Mouse (Mus musculus) MEL (cell line): ENCODE measurements at regions not wholly inside any gene's neighbourhood (a gene's known extent, or its start where the extent isn't known, plus 50 kb on each side); places are given as distances from the start of the nearest gene placed in this dataset.

Experiments used
- DNase-seq: peaks from one replicate; pipeline ENCODE4 v3.0.0; 2011; ENCODE audit warnings: low read depth, low spot score
- H3K27ac ChIP-seq: 2 replicates; pipeline ENCODE4 v1.5.1; 2012; ENCODE audit warnings: low read depth, mild to moderate bottlenecking, control low read depth, low read length, moderate library complexity; ENCODE audit not compliant: control insufficient read depth
- H3K27me3 ChIP-seq, 2 experiments: fragments of 150-350 bp in 1 of 2; sonication (generic) in 1 of 2; 2 replicates each; pipeline ENCODE4 v1.6.1; 2012; ENCODE audit warnings: low read length in 2 of 2, mild to moderate bottlenecking in 2 of 2, improper control_type of control experiment in 1 of 2, moderate library complexity in 1 of 2; ENCODE audit not compliant: insufficient read depth in 2 of 2, control insufficient read depth in 1 of 2
- H3K36me3 ChIP-seq, 2 experiments: 2 replicates each; pipeline ENCODE4 v1.6.1; 2012 to 2014; ENCODE audit warnings: low read length in 2 of 2, improper control_type of control experiment in 1 of 2, inconsistent platforms in 1 of 2, mild to moderate bottlenecking in 1 of 2; ENCODE audit not compliant: insufficient read depth in 2 of 2, control insufficient read depth in 1 of 2
- H3K4me1 ChIP-seq, 2 experiments: fragments of 150-350 bp in 1 of 2; sonication (generic) in 1 of 2; 2 replicates each; pipeline ENCODE4 v1.6.1; 2012; ENCODE audit warnings: low read length in 2 of 2, improper control_type of control experiment in 1 of 2, mild to moderate bottlenecking in 1 of 2; ENCODE audit not compliant: insufficient read depth in 2 of 2, control insufficient read depth in 1 of 2
- H3K4me3 ChIP-seq, 2 experiments: fragments of 150-350 bp in 1 of 2; sonication (generic) in 1 of 2; 2 replicates each; pipeline ENCODE4 v1.5.1; 2012; ENCODE audit warnings: low read depth in 2 of 2, low read length in 2 of 2, mild to moderate bottlenecking in 2 of 2, moderate library complexity in 2 of 2, control low read depth in 1 of 2, improper control_type of control experiment in 1 of 2; ENCODE audit not compliant: control insufficient read depth in 1 of 2, insufficient read depth in 1 of 2
- H3K79me2 ChIP-seq: 2 replicates; pipeline ENCODE4 v1.6.1; 2012; ENCODE audit warnings: mild to moderate bottlenecking, low read length, moderate library complexity; ENCODE audit not compliant: control insufficient read depth, poor library complexity, insufficient read depth
- H3K9ac ChIP-seq: 2 replicates; pipeline ENCODE4 v1.6.1; 2012; ENCODE audit warnings: low read depth, mild to moderate bottlenecking, control low read depth, low read length, moderate library complexity; ENCODE audit not compliant: control insufficient read depth, poor library complexity, severe bottlenecking
- H3K9me3 ChIP-seq: fragments of 150-350 bp; sonication (generic); replicated peaks from 2 replicates; pipeline ENCODE4 v1.6.1; 2012; ENCODE audit warnings: mild to moderate bottlenecking, low read length, improper control_type of control experiment, moderate library complexity; ENCODE audit not compliant: insufficient read depth
- CHD1 ChIP-seq: IDR thresholded peaks from 2 replicates; pipeline ENCODE4 v1.6.1; 2012; ENCODE audit warnings: low read depth, mild to moderate bottlenecking, inconsistent platforms, low read length, improper control_type of control experiment
- CTCF ChIP-seq, 3 experiments: IDR thresholded peaks in 2 of 3; conservative IDR thresholded peaks in 1 of 3; 2 replicates each; pipeline ENCODE4 v1.5.1; 2011 to 2012; ENCODE audit warnings: low read length in 3 of 3, low read depth in 2 of 3, mild to moderate bottlenecking in 2 of 3, improper control_type of control experiment in 1 of 3, inconsistent platforms in 1 of 3, mixed read lengths in 1 of 3, moderate library complexity in 1 of 3; ENCODE audit not compliant: control insufficient read depth in 1 of 3, insufficient read depth in 1 of 3, poor library complexity in 1 of 3, severe bottlenecking in 1 of 3
- EP300 ChIP-seq, 2 experiments: IDR thresholded peaks; 2 replicates each; pipeline ENCODE4 v1.6.1; 2011; ENCODE audit warnings: improper control_type of control experiment in 2 of 2, low read length in 2 of 2, low read depth in 1 of 2, mild to moderate bottlenecking in 1 of 2
- ETS1 ChIP-seq: IDR thresholded peaks from 2 replicates; pipeline ENCODE4 v1.6.1; 2012; ENCODE audit warnings: low read depth, mild to moderate bottlenecking, inconsistent platforms, low read length, improper control_type of control experiment, moderate library complexity
- GATA1 ChIP-seq: IDR thresholded peaks from 2 replicates; pipeline ENCODE4 v1.6.1; 2011; ENCODE audit warnings: low read depth, low read length, improper control_type of control experiment
- HCFC1 ChIP-seq: IDR thresholded peaks from 2 replicates; pipeline ENCODE4 v1.6.1; 2012; ENCODE audit warnings: low read depth, mild to moderate bottlenecking, inconsistent platforms, low read length, improper control_type of control experiment, moderate library complexity
- JUND ChIP-seq: IDR thresholded peaks from 2 replicates; pipeline ENCODE4 v1.6.1; 2011; ENCODE audit warnings: low read depth, mild to moderate bottlenecking, improper control_type of control experiment, low read length
- KAT2A ChIP-seq: conservative IDR thresholded peaks from 2 replicates; pipeline ENCODE4 v1.6.1; 2012; ENCODE audit warnings: low read depth, low read length, improper control_type of control experiment, inconsistent platforms
- MAFK ChIP-seq: IDR thresholded peaks from 2 replicates; pipeline ENCODE4 v1.6.1; 2011; ENCODE audit warnings: low read depth, mild to moderate bottlenecking, low read length, improper control_type of control experiment, borderline replicate concordance
- MAX ChIP-seq: IDR thresholded peaks from 2 replicates; pipeline ENCODE4 v1.6.1; 2011; ENCODE audit warnings: low read length, improper control_type of control experiment
- NELFE ChIP-seq: IDR thresholded peaks from 2 replicates; pipeline ENCODE4 v1.6.1; 2011; ENCODE audit warnings: low read depth, low read length, improper control_type of control experiment
- NRF1 ChIP-seq: IDR thresholded peaks from 2 replicates; pipeline ENCODE4 v1.6.1; 2014; ENCODE audit warnings: low read depth, mild to moderate bottlenecking, inconsistent platforms, low read length, improper control_type of control experiment, moderate library complexity; ENCODE audit not compliant: poor library complexity, insufficient read depth, severe bottlenecking
- POLR2A ChIP-seq, 2 experiments: IDR thresholded peaks; 2 replicates each; pipeline ENCODE4 v1.6.1; 2011 to 2012; ENCODE audit warnings: low read length in 2 of 2, mild to moderate bottlenecking in 2 of 2, control low read depth in 1 of 2, improper control_type of control experiment in 1 of 2, low read depth in 1 of 2, moderate library complexity in 1 of 2; ENCODE audit not compliant: control insufficient read depth in 1 of 2, insufficient read depth in 1 of 2, poor library complexity in 1 of 2
- POLR2AphosphoS5 ChIP-seq: IDR thresholded peaks from 2 replicates; pipeline ENCODE4 v1.6.1; 2012; ENCODE audit warnings: low read depth, borderline replicate concordance, mild to moderate bottlenecking, inconsistent platforms, low read length, moderate library complexity, mixed read lengths
- RAD21 ChIP-seq: IDR thresholded peaks from 2 replicates; pipeline ENCODE4 v1.6.1; 2011; ENCODE audit warnings: mild to moderate bottlenecking, low read depth, low read length, improper control_type of control experiment
- RCOR1 ChIP-seq: IDR thresholded peaks from 2 replicates; pipeline ENCODE4 v1.6.1; 2012; ENCODE audit warnings: low read depth, mild to moderate bottlenecking, inconsistent platforms, low read length, improper control_type of control experiment
- SIN3A ChIP-seq: IDR thresholded peaks from 2 replicates; pipeline ENCODE4 v1.6.1; 2012; ENCODE audit warnings: low read length, improper control_type of control experiment, inconsistent platforms
- TAL1 ChIP-seq: IDR thresholded peaks from 2 replicates; pipeline ENCODE4 v1.6.1; 2012; ENCODE audit warnings: mild to moderate bottlenecking, inconsistent platforms, low read length, moderate library complexity, mixed read lengths
- TBP ChIP-seq: IDR thresholded peaks from 2 replicates; pipeline ENCODE4 v1.8.0; 2011; ENCODE audit warnings: low read depth, low read length, improper control_type of control experiment
- TCF12 ChIP-seq: IDR thresholded peaks from 2 replicates; pipeline ENCODE4 v1.6.1; 2014; ENCODE audit warnings: low read depth, mild to moderate bottlenecking, inconsistent platforms, low read length, improper control_type of control experiment, moderate library complexity
- UBTF ChIP-seq: IDR thresholded peaks from 2 replicates; pipeline ENCODE4 v1.6.1; 2012; ENCODE audit warnings: low read depth, mild to moderate bottlenecking, inconsistent platforms, low read length, improper control_type of control experiment, moderate library complexity, borderline replicate concordance; ENCODE audit not compliant: insufficient read depth
- ZMIZ1 ChIP-seq: IDR thresholded peaks from 2 replicates; pipeline ENCODE4 v1.6.1; 2012; ENCODE audit warnings: low read depth, mild to moderate bottlenecking, inconsistent platforms, low read length, improper control_type of control experiment, moderate library complexity
- ZNF384 ChIP-seq: IDR thresholded peaks from 2 replicates; pipeline ENCODE4 v1.6.1; 2012; ENCODE audit warnings: low read depth, mild to moderate bottlenecking, inconsistent platforms, low read length, improper control_type of control experiment

- peaks cover 11 to 25% of the 10 kb centered on the region in 2 experiments for H3K4me1 ChIP-seq
These were observed 91.1 kb upstream of the Bmp2 start for GRCm38 (mm10) chr2:133460814-133461213.

GRCm38 (mm10) chr2:133462378-133462777 lies 89.6 kb upstream of the Bmp2 start:
- DNase-seq = no peak
- Histone ChIP-seq H3K4me3 (no peak overlapping the region), H3K36me3 (peaks cover 0 to 29% of the 10 kb centered on the region in 2 experiments; a peak in 2 of 4 replicates), H3K4me1 (peaks cover 7 to 18% of the 10 kb centered on the region in 2 experiments), H3K27me3 (no peaks in the 10 kb centered on the region), H3K27ac (no peak overlapping the region), H3K79me2 (no peaks in the 10 kb centered on the region), H3K9ac (no peak overlapping the region), H3K9me3 (no peaks in the 10 kb centered on the region)
- TF ChIP-seq CTCF (IDR thresholded peaks at IDR 0.05 in 2 of 3, conservative IDR thresholded peaks at IDR 0.05 in 1 of 3; ENCODE audit: control insufficient read depth in 1 of 3, insufficient read depth in 1 of 3, low read depth in 2 of 3, low read length in 3 of 3, poor library complexity in 1 of 3, severe bottlenecking in 1 of 3) (no peak), MAX (no peak), RAD21 (no peak), TCF12 (0 out of 2 replicates have a peak, but pooled peaks have one; percentile 29), ETS1 (peak; percentile 42; the same call in 1 of the 2 replicates), RCOR1 (peak; percentile 99), TBP (no peak), TAL1 (no peak), HCFC1 (no peak), NELFE (no peak), ZMIZ1 (no peak), POLR2AphosphoS5 (no peak), POLR2A (IDR thresholded peaks at IDR 0.05; ENCODE audit: control insufficient read depth in 1 of 2, insufficient read depth in 1 of 2, low read depth in 1 of 2, low read length in 2 of 2, poor library complexity in 1 of 2) (no peak), ZNF384 (no peak), NRF1 (no peak), GATA1 (peak; percentile 74), UBTF (no peak), JUND (no peak), MAFK (peak; percentile 52; the same call in 1 of the 2 replicates), EP300 (IDR thresholded peaks at IDR 0.05; ENCODE audit: low read depth in 1 of 2, low read length in 2 of 2) (peak; percentile 45 to 61; a peak in 2 of 4 replicates)

More at GRCm38 (mm10) chr2:133460814-133461213, 91.1 kb upstream of the Bmp2 start:
- TF ChIP-seq KAT2A (no peak), NRF1 (no peak), CHD1 (no peak), SIN3A (no peak)
- DNase-seq = no peak
- H3K36me3 ChIP-seq = peaks cover 0 to 38% of the 10 kb centered on the region in 2 experiments; a peak in 2 of 4 replicates
- no peak overlapping the region for H3K9ac ChIP-seq
- no peaks in the 10 kb centered on the region for H3K79me2 ChIP-seq
- no peaks in the 10 kb centered on the region for H3K9me3 ChIP-seq
- H3K4me3 ChIP-seq = no peak overlapping the region
- H3K27me3 ChIP-seq = no peaks in the 10 kb centered on the region
- no peak overlapping the region for H3K27ac ChIP-seq
